Mouse (Mus musculus) MEL (cell line): Measurements from ENCODE around the gene Lactbl1. TPM values are rescaled to one million over a fixed set of nuclear protein-coding genes. Genes with fewer than 3 reads are reported as not detected.

Experiments
- DNase-seq: peaks from one replicate; pipeline ENCODE4 v3.0.0; 2011; ENCODE audit warnings: low read depth, low spot score
- H3K27ac ChIP-seq: 2 replicates; pipeline ENCODE4 v1.5.1; 2012; ENCODE audit warnings: low read depth, mild to moderate bottlenecking, control low read depth, low read length, moderate library complexity; ENCODE audit not compliant: control insufficient read depth
- H3K27me3 ChIP-seq, 2 experiments: fragments of 150-350 bp in 1 of 2; sonication (generic) in 1 of 2; 2 replicates each; pipeline ENCODE4 v1.6.1; 2012; ENCODE audit warnings: low read length in 2 of 2, mild to moderate bottlenecking in 2 of 2, improper control_type of control experiment in 1 of 2, moderate library complexity in 1 of 2; ENCODE audit not compliant: insufficient read depth in 2 of 2, control insufficient read depth in 1 of 2
- H3K36me3 ChIP-seq, 2 experiments: 2 replicates each; pipeline ENCODE4 v1.6.1; 2012 to 2014; ENCODE audit warnings: low read length in 2 of 2, improper control_type of control experiment in 1 of 2, inconsistent platforms in 1 of 2, mild to moderate bottlenecking in 1 of 2; ENCODE audit not compliant: insufficient read depth in 2 of 2, control insufficient read depth in 1 of 2
- H3K4me1 ChIP-seq, 2 experiments: fragments of 150-350 bp in 1 of 2; sonication (generic) in 1 of 2; 2 replicates each; pipeline ENCODE4 v1.6.1; 2012; ENCODE audit warnings: low read length in 2 of 2, improper control_type of control experiment in 1 of 2, mild to moderate bottlenecking in 1 of 2; ENCODE audit not compliant: insufficient read depth in 2 of 2, control insufficient read depth in 1 of 2
- H3K4me3 ChIP-seq, 2 experiments: fragments of 150-350 bp in 1 of 2; sonication (generic) in 1 of 2; 2 replicates each; pipeline ENCODE4 v1.5.1; 2012; ENCODE audit warnings: low read depth in 2 of 2, low read length in 2 of 2, mild to moderate bottlenecking in 2 of 2, moderate library complexity in 2 of 2, control low read depth in 1 of 2, improper control_type of control experiment in 1 of 2; ENCODE audit not compliant: control insufficient read depth in 1 of 2, insufficient read depth in 1 of 2
- H3K79me2 ChIP-seq: 2 replicates; pipeline ENCODE4 v1.6.1; 2012; ENCODE audit warnings: mild to moderate bottlenecking, low read length, moderate library complexity; ENCODE audit not compliant: control insufficient read depth, poor library complexity, insufficient read depth
- H3K9ac ChIP-seq: 2 replicates; pipeline ENCODE4 v1.6.1; 2012; ENCODE audit warnings: low read depth, mild to moderate bottlenecking, control low read depth, low read length, moderate library complexity; ENCODE audit not compliant: control insufficient read depth, poor library complexity, severe bottlenecking
- H3K9me3 ChIP-seq: fragments of 150-350 bp; sonication (generic); replicated peaks from 2 replicates; pipeline ENCODE4 v1.6.1; 2012; ENCODE audit warnings: mild to moderate bottlenecking, low read length, improper control_type of control experiment, moderate library complexity; ENCODE audit not compliant: insufficient read depth
- BHLHE40 ChIP-seq: IDR thresholded peaks from 2 replicates; pipeline ENCODE4 v1.6.1; 2012; ENCODE audit warnings: low read depth, mild to moderate bottlenecking, inconsistent platforms, low read length, improper control_type of control experiment, borderline replicate concordance
- CHD2 ChIP-seq: IDR thresholded peaks from 2 replicates; pipeline ENCODE4 v1.6.1; 2011; ENCODE audit warnings: low read length, improper control_type of control experiment
- CTCF ChIP-seq, 3 experiments: IDR thresholded peaks in 2 of 3; conservative IDR thresholded peaks in 1 of 3; 2 replicates each; pipeline ENCODE4 v1.5.1; 2011 to 2012; ENCODE audit warnings: low read length in 3 of 3, low read depth in 2 of 3, mild to moderate bottlenecking in 2 of 3, improper control_type of control experiment in 1 of 3, inconsistent platforms in 1 of 3, mixed read lengths in 1 of 3, moderate library complexity in 1 of 3; ENCODE audit not compliant: control insufficient read depth in 1 of 3, insufficient read depth in 1 of 3, poor library complexity in 1 of 3, severe bottlenecking in 1 of 3
- E2F4 ChIP-seq: IDR thresholded peaks from 2 replicates; pipeline ENCODE4 v1.6.1; 2011; ENCODE audit warnings: low read depth, low read length, improper control_type of control experiment, borderline replicate concordance
- EP300 ChIP-seq, 2 experiments: IDR thresholded peaks; 2 replicates each; pipeline ENCODE4 v1.6.1; 2011; ENCODE audit warnings: improper control_type of control experiment in 2 of 2, low read length in 2 of 2, low read depth in 1 of 2, mild to moderate bottlenecking in 1 of 2
- GATA1 ChIP-seq: IDR thresholded peaks from 2 replicates; pipeline ENCODE4 v1.6.1; 2011; ENCODE audit warnings: low read depth, low read length, improper control_type of control experiment
- HCFC1 ChIP-seq: IDR thresholded peaks from 2 replicates; pipeline ENCODE4 v1.6.1; 2012; ENCODE audit warnings: low read depth, mild to moderate bottlenecking, inconsistent platforms, low read length, improper control_type of control experiment, moderate library complexity
- JUND ChIP-seq: IDR thresholded peaks from 2 replicates; pipeline ENCODE4 v1.6.1; 2011; ENCODE audit warnings: low read depth, mild to moderate bottlenecking, improper control_type of control experiment, low read length
- MAX ChIP-seq: IDR thresholded peaks from 2 replicates; pipeline ENCODE4 v1.6.1; 2011; ENCODE audit warnings: low read length, improper control_type of control experiment
- MEF2A ChIP-seq: IDR thresholded peaks from 2 replicates; pipeline ENCODE4 v1.6.1; 2014; ENCODE audit warnings: low read depth, mild to moderate bottlenecking, inconsistent platforms, low read length, improper control_type of control experiment; ENCODE audit not compliant: poor library complexity, insufficient replicate concordance, severe bottlenecking; ENCODE audit errors: extremely low read depth
- MYB ChIP-seq: IDR thresholded peaks from 2 replicates; pipeline ENCODE4 v1.6.1; 2011; ENCODE audit warnings: mild to moderate bottlenecking, low read depth, low read length, improper control_type of control experiment
- NELFE ChIP-seq: IDR thresholded peaks from 2 replicates; pipeline ENCODE4 v1.6.1; 2011; ENCODE audit warnings: low read depth, low read length, improper control_type of control experiment
- NRF1 ChIP-seq: IDR thresholded peaks from 2 replicates; pipeline ENCODE4 v1.6.1; 2014; ENCODE audit warnings: low read depth, mild to moderate bottlenecking, inconsistent platforms, low read length, improper control_type of control experiment, moderate library complexity; ENCODE audit not compliant: poor library complexity, insufficient read depth, severe bottlenecking
- POLR2AphosphoS2 ChIP-seq: IDR thresholded peaks from 2 replicates; pipeline ENCODE4 v1.6.1; 2011; ENCODE audit warnings: low read length, improper control_type of control experiment
- POLR2AphosphoS5 ChIP-seq: IDR thresholded peaks from 2 replicates; pipeline ENCODE4 v1.6.1; 2012; ENCODE audit warnings: low read depth, borderline replicate concordance, mild to moderate bottlenecking, inconsistent platforms, low read length, moderate library complexity, mixed read lengths
- RCOR1 ChIP-seq: IDR thresholded peaks from 2 replicates; pipeline ENCODE4 v1.6.1; 2012; ENCODE audit warnings: low read depth, mild to moderate bottlenecking, inconsistent platforms, low read length, improper control_type of control experiment
- SMC3 ChIP-seq: IDR thresholded peaks from 2 replicates; pipeline ENCODE4 v1.6.1; 2011; ENCODE audit warnings: low read depth, low read length, improper control_type of control experiment
- TBP ChIP-seq: IDR thresholded peaks from 2 replicates; pipeline ENCODE4 v1.8.0; 2011; ENCODE audit warnings: low read depth, low read length, improper control_type of control experiment
- UBTF ChIP-seq: IDR thresholded peaks from 2 replicates; pipeline ENCODE4 v1.6.1; 2012; ENCODE audit warnings: low read depth, mild to moderate bottlenecking, inconsistent platforms, low read length, improper control_type of control experiment, moderate library complexity, borderline replicate concordance; ENCODE audit not compliant: insufficient read depth
- ZC3H11A ChIP-seq: IDR thresholded peaks from 2 replicates; pipeline ENCODE4 v1.6.1; 2012; ENCODE audit warnings: low read depth, mild to moderate bottlenecking, inconsistent platforms, low read length, improper control_type of control experiment
- ZKSCAN1 ChIP-seq: IDR thresholded peaks from 2 replicates; pipeline ENCODE4 v1.6.1; 2012; ENCODE audit warnings: low read depth, mild to moderate bottlenecking, inconsistent platforms, low read length, improper control_type of control experiment, moderate library complexity
- ZNF384 ChIP-seq: IDR thresholded peaks from 2 replicates; pipeline ENCODE4 v1.6.1; 2012; ENCODE audit warnings: low read depth, mild to moderate bottlenecking, inconsistent platforms, low read length, improper control_type of control experiment
- polyA plus RNA-seq, 2 experiments: library from polyadenylated mRNA; stranded (reverse) in 1 of 2; unstranded in 1 of 2; fragments of >175 nt in 1 of 2; fragments of >200 nt in 1 of 2; gene quantifications; 2 replicates each; pipeline versions ENCODE4 v1.2.1 to v1.2.4; 2012; ENCODE audit warnings: low replicate concordance in 2 of 2, low read depth in 1 of 2; ENCODE audit not compliant: insufficient read length in 2 of 2, insufficient read depth in 1 of 2, missing spikeins in 1 of 2
- total RNA-seq: library from RNA; depleted of rRNA; stranded (reverse); fragments of 300-350 nt; gene quantifications from 2 replicates; pipeline ENCODE4 v1.2.3, GENCODE M21; 2012

Gene Lactbl1
- total and polyA plus RNA-seq, 3 experiments = not detected

DNA sequence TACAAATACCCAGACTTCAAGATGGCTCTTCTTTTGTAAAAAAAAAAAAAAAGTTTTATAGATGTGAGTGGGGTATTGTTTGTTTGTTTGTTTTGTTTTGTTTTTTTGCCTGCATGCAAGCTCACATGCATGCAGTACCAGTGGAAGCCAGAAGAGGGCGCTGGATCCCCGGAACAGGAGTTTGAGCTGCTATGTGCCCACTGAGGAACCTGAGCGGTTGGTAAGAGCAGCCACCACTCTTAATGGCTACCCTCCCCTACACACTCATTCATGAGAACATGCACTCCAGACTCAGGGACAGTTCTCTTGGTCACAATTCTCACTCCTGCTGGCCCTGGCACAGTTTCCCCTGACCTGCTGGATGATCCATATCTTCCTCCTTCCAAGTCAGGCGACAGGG lies 43.6 kb downstream of the Lactbl1 start:
- H3K36me3 ChIP-seq = no peaks in the 10 kb centered on the region
- TF ChIP-seq TBP (no peak), GATA1 (no peak), SMC3 (no peak; the same call in 1 of the 2 replicates), MAX (no peak), CHD2 (no peak), CTCF (IDR thresholded peaks at IDR 0.05 in 2 of 3, conservative IDR thresholded peaks at IDR 0.05 in 1 of 3; ENCODE audit: control insufficient read depth in 1 of 3, insufficient read depth in 1 of 3, low read depth in 2 of 3, low read length in 3 of 3, poor library complexity in 1 of 3, severe bottlenecking in 1 of 3) (peak; percentile 43 to 69 (median 50))
- TF ChIP-seq, all 39 proteins: peak for 1
- Histone ChIP-seq H3K9me3 (no peaks in the 10 kb centered on the region), H3K27me3 (no peaks in the 10 kb centered on the region), H3K4me3 (no peak overlapping the region), H3K4me1 (no peaks in the 10 kb centered on the region), H3K27ac (no peak overlapping the region), H3K9ac (no peak overlapping the region), H3K79me2 (no peaks in the 10 kb centered on the region)
- DNase-seq = no peak

GRCm38 (mm10) chr4:136667757-136668156 lies 45.3 kb downstream of the Lactbl1 start:
- DNase-seq = no peak
- TF ChIP-seq CTCF (IDR thresholded peaks at IDR 0.05 in 2 of 3, conservative IDR thresholded peaks at IDR 0.05 in 1 of 3; ENCODE audit: control insufficient read depth in 1 of 3, insufficient read depth in 1 of 3, low read depth in 2 of 3, low read length in 3 of 3, poor library complexity in 1 of 3, severe bottlenecking in 1 of 3) = peak in 1 of 3 experiments; percentile 23; a peak in 1 of 6 replicates
- TF ChIP-seq NELFE = no peak
- no peak for TF ChIP-seq POLR2AphosphoS2
- TF ChIP-seq HCFC1 = no peak
- TF ChIP-seq E2F4 = no peak

DNA sequence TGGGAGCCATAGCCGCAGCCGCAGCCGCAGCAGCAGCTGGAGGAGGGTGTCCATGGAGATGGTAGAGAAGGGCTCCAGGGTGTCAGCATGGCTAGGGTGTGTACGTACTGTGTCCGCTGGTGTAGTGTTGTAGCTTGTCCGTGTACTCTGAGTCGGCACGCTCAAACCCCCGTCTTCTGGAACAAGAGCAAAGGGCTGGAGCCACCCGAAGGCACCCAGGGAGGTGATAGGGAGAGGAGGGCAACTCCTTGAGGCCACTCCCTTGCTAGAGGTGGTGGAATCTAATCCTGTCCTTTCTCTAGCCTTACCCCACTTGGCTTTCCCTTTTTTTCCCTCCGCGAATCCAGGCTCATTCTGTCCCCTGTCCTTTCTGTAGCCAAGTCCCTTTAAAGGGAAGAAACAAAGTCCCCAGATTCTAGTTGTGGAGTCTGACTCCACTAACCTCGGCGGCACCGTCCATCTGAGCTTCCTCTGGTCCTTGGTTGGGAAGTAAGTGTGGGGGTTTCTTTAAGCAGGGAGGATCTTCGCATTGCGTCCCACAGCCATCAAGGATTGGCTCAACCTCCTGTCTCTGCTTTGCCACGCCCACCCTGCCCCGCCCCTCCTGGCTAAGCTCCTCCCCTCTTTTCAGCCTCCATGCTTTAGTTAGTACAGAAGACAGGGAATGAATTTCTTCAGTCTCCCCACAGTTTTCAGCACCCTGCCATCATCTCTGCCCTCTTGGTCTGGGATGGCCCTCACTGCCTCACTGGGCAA lies 50.1 kb downstream of the Lactbl1 start:
- Histone ChIP-seq H3K79me2 (no peaks in the 10 kb centered on the region), H3K27ac (no peak overlapping the region), H3K36me3 (peaks cover 0 to 2% of the 10 kb centered on the region in 2 experiments; a peak in 1 of 4 replicates), H3K4me3 (peak overlapping the region; percentile 51 to 97), H3K4me1 (peaks cover 0 to 13% of the 10 kb centered on the region in 2 experiments; a peak in 2 of 4 replicates), H3K9me3 (no peaks in the 10 kb centered on the region), H3K9ac (peak overlapping the region; percentile 39), H3K27me3 (no peaks in the 10 kb centered on the region; a peak in 1 of 4 replicates)
- DNase-seq = peak; percentile 77
- TF ChIP-seq SMC3 (no peak), MAX (no peak), RCOR1 (no peak), MYB (no peak), UBTF (0 out of 2 replicates have a peak, but pooled peaks have one; percentile 92), EP300 (IDR thresholded peaks at IDR 0.05; ENCODE audit: low read depth in 1 of 2, low read length in 2 of 2) (no peak), BHLHE40 (no peak), ZC3H11A (no peak), HCFC1 (no peak), POLR2AphosphoS2 (no peak), MEF2A (no peak), JUND (no peak), GATA1 (no peak), ZNF384 (no peak), ZKSCAN1 (no peak), NELFE (peak; percentile 40; the same call in 1 of the 2 replicates), POLR2AphosphoS5 (no peak), TBP (peak; percentile 57), NRF1 (no peak)

More at GRCm38 (mm10) chr4:136667757-136668156, 45.3 kb downstream of the Lactbl1 start:
- Histone ChIP-seq H3K36me3 (no peaks in the 10 kb centered on the region), H3K27me3 (no peaks in the 10 kb centered on the region), H3K9ac (no peak overlapping the region), H3K27ac (no peak overlapping the region), H3K4me1 (peaks cover 0 to 5% of the 10 kb centered on the region in 2 experiments; a peak in 2 of 4 replicates), H3K9me3 (no peaks in the 10 kb centered on the region), H3K4me3 (no peak overlapping the region), H3K79me2 (no peaks in the 10 kb centered on the region)
